Mouse (Mus musculus) liver, embryonic 14.5 days (tissue): Measurements from ENCODE around the gene Aqr. TPM values are rescaled to one million over a fixed set of nuclear protein-coding genes. Genes with fewer than 3 reads are reported as not detected.

Source experiments
- ATAC-seq: fragments of 200-750 bp; cut with Nextera tagmentation; 2 replicates; pipeline ENCODE4 v1.8.0; 2017; ENCODE audit warnings: moderate number of reproducible peaks, mild to moderate bottlenecking, moderate library complexity; ENCODE audit not compliant: insufficient read depth
- DNase-seq, 3 experiments: peaks; one replicate each; pipeline ENCODE4 v3.0.0-alpha.2; 2012 to 2013; ENCODE audit warnings: low read depth in 3 of 3, low spot score in 3 of 3
- H3K27ac ChIP-seq: fragments of 300-500 bp; sonication (generic); 2 replicates; pipeline ENCODE4 v1.5.1; 2014; ENCODE audit warnings: moderate library complexity, mild to moderate bottlenecking, control low read depth, inconsistent platforms
- H3K27me3 ChIP-seq: fragments of 300-500 bp; sonication (generic); 2 replicates; pipeline ENCODE4 v1.6.1; 2014; ENCODE audit warnings: mild to moderate bottlenecking, low read length, moderate library complexity; ENCODE audit not compliant: control insufficient read depth, insufficient read depth
- H3K36me3 ChIP-seq: fragments of 300-500 bp; sonication (generic); replicated peaks from 2 replicates; pipeline ENCODE4 v1.6.1; 2014; ENCODE audit warnings: low read depth; ENCODE audit not compliant: control insufficient read depth, insufficient read depth
- H3K4me1 ChIP-seq, 2 experiments: fragments of 200-500 bp in 1 of 2; fragments of 300-500 bp in 1 of 2; sonication (generic) in 1 of 2; replicated peaks; 2 replicates each; pipeline ENCODE4 v1.6.1; 2012 to 2014; ENCODE audit warnings: antibody characterized with exemption in 1 of 2, inconsistent platforms in 1 of 2, low read length in 1 of 2; ENCODE audit not compliant: control insufficient read depth in 2 of 2, insufficient read depth in 2 of 2
- H3K4me2 ChIP-seq: fragments of 300-500 bp; sonication (generic); 2 replicates; pipeline ENCODE4 v1.6.1; 2014; ENCODE audit warnings: low read depth, mild to moderate bottlenecking, control low read depth, moderate library complexity
- H3K4me3 ChIP-seq, 2 experiments: fragments of 200-500 bp in 1 of 2; fragments of 300-500 bp in 1 of 2; sonication (generic) in 1 of 2; 2 replicates each; pipeline ENCODE4 v1.5.1; 2012 to 2014; ENCODE audit warnings: low read depth in 2 of 2, low read length in 2 of 2, mild to moderate bottlenecking in 2 of 2, control low read depth in 1 of 2, inconsistent platforms in 1 of 2, moderate library complexity in 1 of 2; ENCODE audit not compliant: insufficient read depth in 1 of 2
- H3K9ac ChIP-seq: fragments of 300-500 bp; sonication (generic); replicated peaks from 2 replicates; pipeline ENCODE4 v1.6.1; 2014; ENCODE audit warnings: mild to moderate bottlenecking, control low read depth, moderate library complexity
- H3K9me3 ChIP-seq: fragments of 300-500 bp; sonication (generic); 2 replicates; pipeline ENCODE4 v1.6.1; 2016; ENCODE audit warnings: low read length, mixed read lengths; ENCODE audit not compliant: control insufficient read depth
- CTCF ChIP-seq: IDR thresholded peaks from 2 replicates; pipeline ENCODE4 v1.5.1; 2016; ENCODE audit warnings: antibody characterized with exemption, low read depth, control low read depth
- EP300 ChIP-seq: IDR thresholded peaks from 2 replicates; pipeline ENCODE4 v1.6.1; 2016; ENCODE audit warnings: antibody characterized with exemption, low read depth
- WGBS: fragments of 180-500 bp; shearing (Covaris S2); extraction: QIAGEN DNeasy Blood & Tissue Kit; methylation state at CpG from one replicate; pipeline ENCODE4 v1.1.7; 2014; ENCODE audit not compliant: insufficient replicate concordance; 5-methylcytosine and 5-hydroxymethylcytosine counted together
- polyA plus RNA-seq, 2 experiments: library from polyadenylated mRNA; depleted of rRNA in 1 of 2; stranded (reverse) in 1 of 2; unstranded in 1 of 2; fragments of >200 nt; fragmentation: Nextera tagmentation in 1 of 2; extraction: Ambion mirVana in 1 of 2; gene quantifications; 2 replicates each; pipeline versions ENCODE4 v1.2.1 to v1.2.3; 2012 to 2014

The Aqr gene
- polyA plus RNA-seq, 2 experiments, result 16.4 to 21.8 TPM

GRCm38 (mm10) chr2:114119451-114119850 lies 67.4 kb downstream of the Aqr start:
- Histone ChIP-seq H3K4me3 (no peak overlapping the region), H3K36me3 (peaks cover 17% of the 10 kb centered on the region), H3K27me3 (no peaks in the 10 kb centered on the region), H3K4me2 (no peak overlapping the region), H3K4me1 (peaks cover 0 to 16% of the 10 kb centered on the region in 2 experiments), H3K9ac (no peak overlapping the region), H3K9me3 (no peaks in the 10 kb centered on the region), H3K27ac (no peak overlapping the region)
- TF ChIP-seq CTCF (no peak), EP300 (no peak)
- WGBS, result 68% methylated on average over 7 of the region's 7 CpGs
- ATAC-seq (no peak), DNase-seq (no peak)

DNA sequence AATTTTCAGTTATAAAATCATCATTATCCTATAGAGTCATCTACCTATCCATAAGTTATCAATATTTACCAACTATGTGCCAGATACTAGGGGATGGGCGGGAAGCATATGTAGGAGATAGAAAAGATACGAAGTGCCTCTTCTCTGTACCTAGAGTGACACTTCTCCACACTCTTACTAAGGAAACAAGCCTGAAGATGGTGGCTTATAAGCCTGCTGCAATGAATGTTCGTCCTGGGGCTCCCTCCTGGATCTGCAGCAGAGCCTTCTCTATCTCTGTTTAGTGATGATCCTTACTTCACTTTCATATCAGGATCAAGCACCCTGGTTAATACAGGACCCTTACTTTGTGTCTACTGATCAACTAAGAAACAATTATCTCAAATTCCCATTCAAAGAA lies 69.2 kb downstream of the Aqr start:
- no peaks in the 10 kb centered on the region for H3K9me3 ChIP-seq
- 42% methylated on average over 3 of the region's 3 CpGs for WGBS
- H3K4me3 ChIP-seq, result no peak overlapping the region
- ATAC-seq (peak; percentile 61), DNase-seq (no peak)
- no peak overlapping the region; the same call in 1 of the 2 replicates for H3K27ac ChIP-seq
- H3K4me1 ChIP-seq, result peaks cover 0 to 16% of the 10 kb centered on the region in 2 experiments
- TF ChIP-seq EP300, result 0 out of 2 replicates have a peak, but pooled peaks have one; percentile 2
- TF ChIP-seq CTCF, result no peak
- H3K36me3 ChIP-seq, result peaks cover 26% of the 10 kb centered on the region
- H3K27me3 ChIP-seq, result no peaks in the 10 kb centered on the region
- no peak overlapping the region for H3K4me2 ChIP-seq
- no peak overlapping the region for H3K9ac ChIP-seq

GRCm38 (mm10) chr2:114117235-114117634 lies 69.6 kb downstream of the Aqr start:
- ATAC-seq (peak; percentile 88), DNase-seq (peak; percentile 22 to 41 (median 37))
- Histone ChIP-seq H3K27ac (peak overlapping the region; percentile 46), H3K9ac (no peak overlapping the region), H3K27me3 (no peaks in the 10 kb centered on the region), H3K36me3 (peaks cover 30% of the 10 kb centered on the region), H3K4me2 (no peak overlapping the region; the same call in 1 of the 2 replicates), H3K4me1 (peaks cover 0 to 16% of the 10 kb centered on the region in 2 experiments), H3K4me3 (no peak overlapping the region), H3K9me3 (no peaks in the 10 kb centered on the region)
- no peak for TF ChIP-seq CTCF
- peak; percentile 28; the same call in 1 of the 2 replicates for TF ChIP-seq EP300
- WGBS, result 46% methylated on average over 3 of the region's 3 CpGs

DNA sequence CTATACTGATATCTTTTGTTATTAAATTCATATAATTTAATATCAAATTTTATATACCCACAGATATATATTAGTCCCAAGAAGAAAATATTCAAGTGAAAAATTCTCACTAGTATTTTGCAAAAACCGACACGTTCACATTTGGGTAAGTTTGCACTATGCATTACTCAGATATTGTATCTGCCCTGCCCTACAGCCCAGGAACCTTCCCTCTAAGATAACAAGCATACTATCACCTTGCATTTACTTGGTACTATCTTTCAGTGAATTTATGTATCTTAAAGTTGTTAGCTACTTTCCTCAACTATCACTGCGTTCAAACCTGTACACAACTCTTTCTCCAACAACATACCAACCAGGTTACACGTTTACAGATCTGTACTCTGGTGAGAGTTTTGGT lies 71.3 kb downstream of the Aqr start:
- Histone ChIP-seq H3K9ac (no peak overlapping the region), H3K4me2 (peak overlapping the region; percentile 8; the same call in 1 of the 2 replicates), H3K27ac (no peak overlapping the region), H3K9me3 (no peaks in the 10 kb centered on the region), H3K27me3 (no peaks in the 10 kb centered on the region), H3K36me3 (peaks cover 31% of the 10 kb centered on the region), H3K4me1 (peaks cover 0 to 16% of the 10 kb centered on the region in 2 experiments), H3K4me3 (no peak overlapping the region)
- peak in 2 of 3 experiments; percentile 14 to 28 for DNase-seq
- 30% methylated on average over 4 of the region's 4 CpGs for WGBS
- TF ChIP-seq CTCF (no peak), EP300 (peak; percentile 79)
- ATAC-seq, result peak; percentile 74

- 88% methylated on average over 23 of the region's 23 CpGs for WGBS
- H3K4me3 ChIP-seq, result no peak overlapping the region
- ATAC-seq (no peak), DNase-seq (no peak)
- no peaks in the 10 kb centered on the region for H3K4me1 ChIP-seq
- TF ChIP-seq EP300, result no peak
- no peak overlapping the region for H3K27ac ChIP-seq
- peaks cover 23% of the 10 kb centered on the region for H3K36me3 ChIP-seq
- no peaks in the 10 kb centered on the region for H3K27me3 ChIP-seq
- no peak overlapping the region for H3K4me2 ChIP-seq
- H3K9me3 ChIP-seq, result no peaks in the 10 kb centered on the region
- no peak overlapping the region for H3K9ac ChIP-seq
These were observed 79.2 kb downstream of the Aqr start for GRCm38 (mm10) chr2:114107288-114108278.
